Mouse (Mus musculus) cerebellum, postnatal 14 days (tissue): ENCODE data around the gene Atad3a.
A peak's percentile ranks its signal among the peaks of the same experiment; 100 is the strongest.
"Not testable (repeated sequence)": the region's sequence is repeated elsewhere in the genome, so short reads cannot be mapped to it uniquely, and the experiment has no call there.

ENCODE experiments used
- DNase-seq, 2 experiments: peaks; one replicate each; pipeline ENCODE4 v3.0.0; 2021; ENCODE audit warnings: mixed read lengths in 2 of 2

Atad3a gene

DNA sequence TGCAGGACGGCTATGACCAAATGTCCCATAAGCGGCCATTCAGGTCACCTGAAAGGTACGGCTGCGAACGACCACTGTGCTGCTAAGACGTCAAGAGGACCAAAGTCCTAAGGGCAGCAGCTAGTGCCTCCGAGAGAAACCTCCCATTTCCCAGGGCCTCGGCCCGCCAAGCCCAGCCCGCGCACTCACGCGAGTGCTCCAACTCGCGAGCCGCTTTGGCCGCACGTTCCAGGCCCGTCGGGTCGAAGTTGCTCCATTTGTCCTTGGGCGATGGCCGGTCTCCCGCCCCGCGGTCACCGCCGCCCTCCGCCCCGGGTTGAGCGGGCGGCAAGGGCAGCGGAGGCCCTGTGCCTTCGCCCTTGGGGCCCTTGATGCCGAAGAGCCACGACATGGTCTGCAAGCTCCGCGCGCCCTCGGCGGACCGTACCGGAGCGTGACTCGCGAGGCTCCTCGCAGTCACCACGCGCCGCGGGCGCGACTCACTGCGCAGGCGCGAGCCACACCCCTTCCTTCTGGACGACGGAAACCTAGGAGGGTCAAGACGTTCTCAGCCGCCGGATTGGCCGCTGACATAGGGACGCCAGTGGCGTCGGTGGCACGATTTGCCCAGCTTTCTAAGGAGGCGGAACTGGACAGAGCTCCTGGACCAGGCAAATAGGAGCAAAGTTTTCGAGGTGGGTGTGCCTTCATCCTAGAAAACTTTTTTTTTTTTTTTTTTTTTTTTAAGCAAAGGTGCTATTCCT lies at the start of gene Atad3a:
Gene Atad3a (minus strand): TSS at position 481 of the 743 bp plus-strand sequence.
- DNase-seq: peak; percentile 99

DNA sequence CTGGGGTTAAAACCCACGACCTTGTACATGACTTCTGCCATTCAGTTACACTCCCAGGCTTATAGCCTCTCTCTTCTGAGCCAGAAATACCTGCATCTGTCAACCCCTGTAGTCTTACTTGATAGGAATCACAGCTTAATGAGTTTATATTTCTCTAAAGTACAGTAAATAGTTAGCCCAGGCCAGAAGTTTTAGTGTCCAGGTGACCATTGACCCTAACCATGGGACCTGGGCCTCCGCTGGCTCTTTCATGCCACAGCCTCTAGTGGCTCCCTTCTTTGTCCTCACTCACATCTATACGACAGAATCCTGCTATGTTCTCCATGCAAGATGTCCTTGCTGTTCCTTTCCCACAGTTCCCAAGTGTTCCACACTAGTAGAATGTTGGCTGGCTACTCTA lies 46.9 kb upstream of the Atad3a start:
- DNase-seq: no peak

DNA sequence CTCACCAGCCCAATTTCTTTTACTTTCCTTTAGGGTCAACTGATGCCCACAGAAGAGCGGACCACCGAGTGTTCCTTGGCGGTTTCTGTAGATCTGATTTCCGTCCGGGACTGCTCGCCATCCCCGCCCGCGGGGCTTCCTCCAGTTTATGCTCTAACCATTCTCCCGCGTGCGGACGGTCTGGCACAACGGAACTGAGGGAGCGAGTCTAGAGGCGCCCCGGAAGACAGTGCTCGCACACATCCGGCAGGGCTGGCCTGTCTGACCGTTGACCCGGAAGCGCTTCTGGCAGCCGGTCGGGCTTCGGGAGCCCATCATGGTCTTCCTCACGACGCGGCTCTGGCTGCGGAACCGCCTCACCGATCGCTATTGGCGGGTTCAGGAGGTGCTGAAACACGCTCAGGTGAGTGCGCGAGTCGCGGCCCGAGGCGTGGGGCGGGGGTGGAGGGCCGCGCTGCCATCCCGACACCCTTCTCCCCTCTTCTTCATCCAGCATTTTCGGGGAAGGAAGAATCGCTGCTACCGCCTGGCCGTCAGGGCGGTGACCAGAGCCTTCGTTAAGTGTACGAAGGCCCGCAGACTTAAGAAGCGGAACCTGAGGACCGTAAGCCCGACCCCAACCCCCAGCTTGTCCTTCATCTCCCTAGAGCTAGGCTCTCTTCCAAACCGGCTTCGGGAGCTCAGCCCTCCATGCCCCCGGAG lies 42.6 kb upstream of the Atad3a start:
- DNase-seq: peak; percentile 99

GRCm38 (mm10) chr4:155802741-155803339 lies 41.9 kb upstream of the Atad3a start, which contains the start of gene Mrpl20:
Mrpl20 (plus strand) TSS chr4:155802878.
- no peak for DNase-seq

DNA sequence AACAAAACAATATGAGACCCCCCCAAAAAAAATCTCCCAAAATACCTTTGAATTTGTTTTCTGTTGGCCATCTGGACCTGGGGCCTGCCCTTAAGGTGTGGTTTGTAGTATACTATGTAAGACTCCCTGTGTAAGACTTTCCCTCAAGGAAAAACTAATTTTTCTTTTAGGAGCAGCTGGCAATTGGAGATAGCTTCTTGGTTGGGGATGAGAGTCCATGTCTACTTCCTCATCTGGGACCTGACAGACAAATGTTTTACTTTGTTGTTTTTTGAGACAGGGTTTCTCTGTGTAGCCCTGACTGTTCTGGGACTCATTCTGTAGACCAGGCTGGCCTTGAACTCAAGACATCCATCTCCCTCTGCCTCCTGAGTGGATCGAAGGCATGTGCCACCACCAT lies 41.2 kb upstream of the Atad3a start:
- DNase-seq: no peak

DNA sequence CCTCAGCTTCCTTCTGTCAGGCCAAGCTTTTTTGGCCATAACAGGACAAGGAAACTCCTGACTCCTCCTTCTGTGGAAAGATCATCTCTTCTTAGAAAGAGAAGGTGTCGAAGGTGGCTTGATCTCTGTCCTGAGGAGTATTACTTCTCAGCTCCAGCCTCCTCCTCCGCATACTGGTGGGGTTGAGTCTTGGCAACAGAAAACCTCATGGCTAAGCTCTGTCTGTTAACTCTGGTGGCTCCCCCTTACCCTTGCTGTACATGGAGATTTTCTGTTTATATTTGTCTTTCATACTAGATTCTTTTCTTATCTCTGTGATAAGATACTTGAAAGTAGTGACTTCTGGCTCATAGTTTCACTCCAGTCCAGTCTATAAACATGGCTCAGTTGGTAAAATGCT lies 32.8 kb upstream of the Atad3a start:
- DNase-seq: no peak

DNA sequence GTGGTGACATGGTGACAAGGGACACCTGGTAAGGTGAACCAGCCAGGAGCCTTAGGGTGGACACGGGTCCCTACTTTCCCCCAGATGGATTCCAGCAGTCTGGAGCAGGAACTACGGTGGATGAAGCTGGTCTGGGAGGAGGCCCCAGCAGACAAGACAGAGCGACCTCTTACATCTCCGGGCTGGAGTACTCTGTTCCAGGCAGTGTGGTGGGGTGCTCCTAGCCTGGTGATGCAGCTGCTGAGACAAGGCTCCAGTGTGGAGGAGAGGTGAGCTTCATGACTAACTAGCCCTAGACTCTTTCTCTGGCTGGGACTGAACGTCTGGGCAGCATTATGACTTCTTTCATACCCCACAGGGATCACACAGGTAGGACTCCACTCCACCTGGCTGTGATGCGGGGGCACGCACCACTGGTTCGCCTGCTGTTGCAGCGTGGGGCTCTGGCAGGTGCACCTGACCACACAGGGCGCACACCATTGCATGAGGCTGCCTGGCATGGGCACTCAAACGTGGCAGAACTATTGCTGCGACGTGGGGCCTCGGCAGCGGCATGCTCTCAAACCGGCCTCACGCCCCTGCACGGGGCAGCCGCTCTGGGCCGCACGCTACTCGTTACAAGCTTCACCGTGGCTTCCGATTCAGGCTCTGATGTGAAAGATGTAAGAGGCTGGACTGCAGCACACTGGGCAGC lies 30.5 kb upstream of the Atad3a start:
- no peak for DNase-seq

DNA sequence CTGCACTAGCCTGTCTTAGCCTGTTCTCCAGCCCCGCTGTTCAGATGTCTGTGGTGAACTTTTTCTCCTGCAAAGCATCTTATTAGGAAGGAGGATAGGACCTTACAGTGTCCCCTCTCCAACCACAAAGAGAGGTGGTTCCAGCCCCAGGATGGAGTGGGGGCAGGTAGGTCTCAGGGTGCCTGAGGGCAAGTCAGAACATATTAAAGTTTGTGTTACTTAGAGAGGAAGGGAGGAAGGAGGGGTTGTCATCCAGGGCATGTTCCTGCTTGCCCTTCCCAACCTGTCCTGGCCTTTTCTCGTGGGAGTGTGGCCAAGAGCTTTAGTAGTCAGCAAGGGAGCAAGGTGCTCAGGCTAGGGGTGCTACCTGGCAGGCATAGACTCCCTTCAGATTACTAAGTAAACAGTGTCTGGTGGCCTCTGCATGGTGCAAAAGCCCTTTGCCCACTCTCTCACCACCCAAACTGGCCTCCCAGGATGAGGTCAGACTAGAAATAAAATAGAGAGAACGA lies 29.8 kb upstream of the Atad3a start:
- no peak for DNase-seq

DNA sequence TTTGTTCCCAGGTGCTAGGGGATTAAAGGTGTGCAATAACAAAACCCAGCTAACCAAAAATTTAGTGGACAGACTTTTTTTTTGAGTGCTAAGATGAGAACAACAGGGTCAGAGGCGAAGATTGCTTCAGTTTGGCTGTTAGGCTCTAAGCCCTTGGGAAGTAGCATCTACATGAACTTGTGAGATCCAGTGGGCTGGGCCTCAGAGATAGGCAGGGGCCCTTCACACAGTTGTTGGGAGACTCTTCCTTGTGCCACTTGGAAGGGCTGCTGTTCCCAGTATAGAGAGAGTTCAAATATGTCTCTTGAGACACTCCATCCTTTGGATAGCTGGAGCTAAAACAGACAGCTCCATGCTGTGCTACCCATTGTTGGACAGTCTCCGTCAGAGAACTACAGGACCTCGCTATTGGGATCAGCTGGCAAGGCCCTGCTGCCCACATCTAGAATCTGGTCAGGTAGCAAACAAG lies 29.2 kb upstream of the Atad3a start, which contains the start of gene Ankrd65:
Gene Ankrd65 (plus strand): TSS at position 419 of the 469 bp plus-strand sequence.
- DNase-seq: no peak

GRCm38 (mm10) chr4:155788833-155789232 lies 27.9 kb upstream of the Atad3a start:
- DNase-seq: not testable (repeated sequence)

DNA sequence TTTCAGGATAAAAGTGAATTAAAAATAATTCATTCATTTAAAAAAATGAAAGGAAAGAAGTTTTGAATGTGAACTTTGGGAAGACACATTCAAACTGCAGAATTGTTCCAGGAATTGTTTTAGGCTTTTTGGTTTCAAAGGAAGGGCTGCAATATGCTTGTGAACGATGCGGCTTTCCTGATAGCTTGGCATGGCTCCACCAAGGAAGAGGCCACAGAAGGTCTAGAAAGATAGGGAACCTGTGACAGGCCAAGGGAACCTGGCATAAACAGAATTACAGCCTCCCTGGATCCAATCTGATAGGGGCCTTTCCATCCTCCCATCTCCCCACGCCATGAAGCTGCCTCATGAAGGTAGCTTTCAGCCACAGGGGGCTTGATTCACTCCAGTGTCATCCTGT lies 27.4 kb upstream of the Atad3a start:
- no peak for DNase-seq

- DNase-seq: no peak
These were observed 24.9 kb upstream of the Atad3a start, which contains the start of gene Tmem88b for GRCm38 (mm10) chr4:155785819-155786218. Tmem88b (minus strand) TSS chr4:155785874.

DNA sequence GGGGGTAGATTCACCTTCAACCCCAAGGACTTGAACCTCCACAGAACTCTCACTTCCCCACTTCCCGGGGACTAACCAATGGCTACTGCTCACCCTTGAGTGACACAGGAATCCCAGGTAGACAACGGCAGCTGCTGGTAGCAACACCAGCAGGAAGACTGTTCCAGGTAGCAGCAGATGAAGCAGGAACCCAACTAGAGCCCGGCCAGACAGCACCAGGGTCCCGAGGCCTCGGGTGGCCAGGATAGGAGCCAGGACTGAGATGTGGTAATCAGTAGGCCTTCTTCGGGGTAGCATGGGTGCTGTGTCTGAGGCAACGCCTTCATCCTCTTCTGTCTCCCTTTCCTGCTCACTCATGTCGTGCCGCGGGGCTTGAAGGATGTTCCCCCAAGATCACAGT lies 24.4 kb upstream of the Atad3a start:
- DNase-seq: no peak

DNA sequence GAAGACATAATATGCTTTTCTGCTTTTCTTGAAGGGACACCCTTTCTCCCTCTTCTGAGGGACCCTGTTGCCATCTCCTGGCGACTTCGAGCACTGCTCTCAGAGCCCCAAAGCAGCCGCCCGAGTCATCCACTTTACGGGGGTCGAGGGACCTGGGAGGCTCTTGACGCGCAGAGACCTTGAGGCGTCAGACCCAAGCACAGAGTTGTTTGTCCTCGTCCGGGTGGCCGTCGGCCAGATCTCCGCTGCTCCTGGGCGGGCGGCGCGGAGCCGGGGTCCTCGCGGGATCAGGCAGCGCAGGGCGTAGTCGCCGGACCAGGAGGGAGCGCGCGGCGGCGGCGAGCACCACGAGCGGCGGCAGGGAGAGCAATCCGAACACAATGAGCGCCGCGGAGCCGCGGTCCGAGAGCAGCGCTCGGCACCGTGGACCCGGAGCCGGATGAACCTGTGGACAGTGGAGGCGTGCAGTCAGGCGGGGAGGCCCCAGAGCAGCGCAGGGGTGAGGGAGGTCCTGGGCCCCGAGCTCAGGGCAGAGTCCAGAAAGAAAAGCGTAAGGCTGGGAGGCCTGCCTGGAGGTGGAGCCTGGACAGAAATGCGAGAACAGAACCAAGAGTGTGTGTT lies 23.3 kb upstream of the Atad3a start:
- peak; percentile 91 for DNase-seq

DNA sequence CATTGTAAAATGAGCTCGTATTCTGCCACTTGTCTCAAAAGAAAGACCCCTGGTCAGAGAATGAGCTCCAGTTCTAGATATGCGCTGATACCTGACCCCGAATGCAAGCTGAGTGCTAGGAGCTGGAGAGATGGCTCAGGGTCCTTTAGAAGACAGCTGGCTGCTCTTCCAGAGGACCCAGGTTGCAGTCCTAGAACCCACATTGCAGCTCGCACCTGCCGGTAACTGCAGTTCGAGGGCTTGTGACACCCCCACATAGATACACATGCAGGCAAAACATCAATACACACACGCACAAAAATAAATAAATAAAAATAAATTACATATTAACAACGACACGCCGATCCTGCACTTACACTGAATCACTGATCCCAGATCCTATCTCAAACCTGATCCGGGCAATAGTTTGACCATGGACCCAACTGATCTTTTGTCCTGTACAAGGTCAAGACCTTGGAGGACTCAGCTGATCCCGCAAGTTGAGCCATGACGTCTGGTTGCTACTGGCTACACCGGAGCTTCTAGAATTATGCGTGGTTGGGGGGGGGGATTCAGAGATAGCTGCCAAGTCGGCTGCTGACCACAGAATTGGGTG lies 22.7 kb upstream of the Atad3a start:
- no peak for DNase-seq

GRCm38 (mm10) chr4:155780895-155781294 lies 20.0 kb upstream of the Atad3a start:
- DNase-seq: no peak

DNA sequence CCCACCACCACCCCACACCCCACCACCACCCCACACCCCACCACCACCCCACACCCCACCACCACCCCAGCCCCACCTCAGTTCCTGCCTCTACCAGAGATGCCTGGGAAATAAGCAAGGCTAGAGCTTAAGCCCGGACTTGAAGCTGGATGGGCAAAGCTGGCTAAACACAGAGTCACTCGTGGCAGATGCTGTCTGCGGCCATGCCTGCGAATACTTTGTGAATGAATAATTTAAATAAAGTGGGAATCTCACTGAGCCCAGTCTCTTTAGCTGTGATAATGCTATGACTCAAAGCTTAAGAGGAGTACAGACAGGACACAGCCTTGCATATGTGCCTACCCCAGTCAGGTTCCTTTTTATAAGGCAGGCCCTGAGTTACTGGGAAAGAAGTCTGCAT lies 18.6 kb upstream of the Atad3a start:
- no peak for DNase-seq

- peak in 1 of 2 experiments; percentile 56 for DNase-seq
These were observed 16.9 kb upstream of the Atad3a start for GRCm38 (mm10) chr4:155777816-155778215.

DNA sequence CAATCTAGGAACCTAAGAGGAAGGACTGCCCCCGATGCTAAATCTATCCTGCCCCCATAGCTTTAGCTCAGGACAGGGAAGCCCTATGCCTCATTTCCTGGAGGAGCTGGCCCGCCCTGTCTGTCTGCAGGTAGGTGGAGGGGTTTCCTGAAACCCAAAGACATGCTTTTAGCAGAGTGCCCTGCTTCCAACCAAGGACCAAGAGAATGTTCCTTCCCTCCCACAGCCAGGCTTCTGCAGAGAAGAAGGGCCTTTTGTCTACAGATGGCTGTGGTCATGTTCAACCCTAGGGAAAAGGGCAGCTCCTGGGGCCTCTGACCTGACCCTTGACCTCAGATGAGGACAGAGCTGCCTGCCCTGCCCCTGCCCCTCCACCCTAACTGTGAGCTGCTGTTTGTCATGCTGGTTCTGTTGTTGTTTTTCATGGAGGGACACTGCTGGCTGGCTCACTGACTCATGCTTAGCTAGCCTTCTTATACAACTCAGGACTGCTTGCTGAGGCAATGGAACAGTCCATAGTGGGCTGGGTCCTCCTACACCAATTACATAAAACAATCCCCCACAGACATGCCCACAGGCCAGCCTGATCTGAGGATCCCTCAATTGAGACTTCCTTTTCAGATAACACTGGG lies 15.9 kb upstream of the Atad3a start:
- no peak for DNase-seq

- peak; percentile 86 to 88 for DNase-seq
These were observed 15.0 kb upstream of the Atad3a start for GRCm38 (mm10) chr4:155775855-155776254.
